Mouse (Mus musculus): Measurements from ENCODE around the gene Hmgn3. TPM values are rescaled to one million over a fixed set of nuclear protein-coding genes. Genes with fewer than 3 reads are reported as not detected.
"Not testable (repeated sequence)": the region's sequence is repeated elsewhere in the genome, so short reads cannot be mapped to it uniquely, and the experiment has no call there.

Gene Hmgn3
- 130 and 133 TPM in 2 replicates for polyA plus RNA-seq (2015; fragmentation: Nextera tagmentation; extraction: Ambion mirVana)

- Histone ChIP-seq H3K4me3 (peak within 1 kb of the TSS; percentile 78), H3K4me1 (peaks cover 12% of the 10 kb centered on the region), H3K27ac (peak within 1 kb of the TSS; percentile 79), H3K4me2 (peak within 1 kb of the TSS; percentile 99), H3K36me3 (replicated peaks) (no peaks in the 10 kb centered on the region), H3K27me3 (replicated peaks) (no peaks in the 10 kb centered on the region), H3K9me3 (no peaks in the 10 kb centered on the region), H3K9ac (peak within 1 kb of the TSS; percentile 67)
- peak; percentile 98 for ATAC-seq (replicated peaks)
- 7% methylated on average over 28 of the region's 28 CpGs for WGBS
Observed at GRCm38 (mm10) chr9:83146446-83147188, at the start of gene Hmgn3. TSS of gene Hmgn3 (minus strand) at chr9:83146685.

GRCm38 (mm10) chr9:83195765-83196164 is 49.3 kb upstream of the Hmgn3 start:
- H3K9me3 ChIP-seq: no peaks in the 10 kb centered on the region
- no peak for ATAC-seq (replicated peaks)
- 85% methylated on average over 10 of the region's 10 CpGs for WGBS
- H3K36me3 ChIP-seq (replicated peaks): no peaks in the 10 kb centered on the region
- H3K27me3 ChIP-seq (replicated peaks): no peaks in the 10 kb centered on the region
- no peaks in the 10 kb centered on the region for H3K4me1 ChIP-seq
- H3K9ac ChIP-seq: no peak overlapping the region
- no peak overlapping the region for H3K4me2 ChIP-seq
- no peak overlapping the region for H3K27ac ChIP-seq
- H3K4me3 ChIP-seq: no peak overlapping the region

GRCm38 (mm10) chr9:83195007-83195406 is 48.5 kb upstream of the Hmgn3 start:
- 61% methylated on average over 6 of the region's 6 CpGs for WGBS
- no peaks in the 10 kb centered on the region for H3K27me3 ChIP-seq (replicated peaks)
- no peak overlapping the region for H3K9ac ChIP-seq
- no peaks in the 10 kb centered on the region for H3K36me3 ChIP-seq (replicated peaks)
- no peaks in the 10 kb centered on the region for H3K4me1 ChIP-seq
- no peak overlapping the region for H3K27ac ChIP-seq
- no peak for ATAC-seq (replicated peaks)
- H3K9me3 ChIP-seq: no peaks in the 10 kb centered on the region
- no peak overlapping the region for H3K4me3 ChIP-seq
- no peak overlapping the region for H3K4me2 ChIP-seq

- Histone ChIP-seq H3K27me3 (replicated peaks) (no peaks in the 10 kb centered on the region), H3K4me2 (no peak overlapping the region), H3K9ac (no peak overlapping the region), H3K4me1 (no peaks in the 10 kb centered on the region), H3K4me3 (no peak overlapping the region), H3K36me3 (replicated peaks) (no peaks in the 10 kb centered on the region), H3K9me3 (no peaks in the 10 kb centered on the region), H3K27ac (no peak overlapping the region)
- WGBS: 83% methylated on average over 2 of the region's 2 CpGs
- ATAC-seq (replicated peaks): no peak
Observed at GRCm38 (mm10) chr9:83187752-83188151, 41.3 kb upstream of the Hmgn3 start.

- peak overlapping the region; percentile 79 for H3K27ac ChIP-seq
- H3K9ac ChIP-seq: peak overlapping the region; percentile 67
- peak; percentile 89 for ATAC-seq (replicated peaks)
- H3K4me2 ChIP-seq: peak overlapping the region; percentile 99
- no peaks in the 10 kb centered on the region for H3K36me3 ChIP-seq (replicated peaks)
- H3K9me3 ChIP-seq: no peaks in the 10 kb centered on the region
- H3K27me3 ChIP-seq (replicated peaks): no peaks in the 10 kb centered on the region
- peak overlapping the region; percentile 78 for H3K4me3 ChIP-seq
- 4% methylated on average over 53 of the region's 53 CpGs for WGBS
- peaks cover 12% of the 10 kb centered on the region for H3K4me1 ChIP-seq
Observed at GRCm38 (mm10) chr9:83145591-83146445, 667 bp downstream of the Hmgn3 start.

GRCm38 (mm10) chr9:83129831-83130230 is 16.7 kb downstream of the Hmgn3 start:
- WGBS: 95% methylated on average over 4 of the region's 4 CpGs
- no peak for ATAC-seq (replicated peaks)
- H3K9ac ChIP-seq: no peak overlapping the region
- no peak overlapping the region for H3K27ac ChIP-seq
- no peak overlapping the region for H3K4me2 ChIP-seq
- H3K4me1 ChIP-seq: no peaks in the 10 kb centered on the region
- H3K4me3 ChIP-seq: no peak overlapping the region
- no peaks in the 10 kb centered on the region for H3K36me3 ChIP-seq (replicated peaks)
- H3K27me3 ChIP-seq (replicated peaks): no peaks in the 10 kb centered on the region
- H3K9me3 ChIP-seq: no peaks in the 10 kb centered on the region

- H3K27ac ChIP-seq: no peak overlapping the region
- no peak overlapping the region for H3K9ac ChIP-seq
- H3K27me3 ChIP-seq (replicated peaks): no peaks in the 10 kb centered on the region
- H3K4me1 ChIP-seq: no peaks in the 10 kb centered on the region
- no peak overlapping the region for H3K4me3 ChIP-seq
- no peak for ATAC-seq (replicated peaks)
- no peaks in the 10 kb centered on the region for H3K36me3 ChIP-seq (replicated peaks)
- WGBS: 74% methylated on average over 7 of the region's 7 CpGs
- no peak overlapping the region for H3K4me2 ChIP-seq
- H3K9me3 ChIP-seq: no peaks in the 10 kb centered on the region
Observed at GRCm38 (mm10) chr9:83127840-83128239, 18.6 kb downstream of the Hmgn3 start.

- ATAC-seq (replicated peaks); H3K9me3 ChIP-seq; H3K36me3 ChIP-seq (replicated peaks); H3K4me1 ChIP-seq; H3K4me3 ChIP-seq; H3K9ac ChIP-seq; H3K27ac ChIP-seq; H3K4me2 ChIP-seq; H3K27me3 ChIP-seq (replicated peaks): not testable (repeated sequence)
- 90% methylated on average over 6 of the region's 6 CpGs for WGBS
Observed at GRCm38 (mm10) chr9:83126482-83126881, 20.0 kb downstream of the Hmgn3 start.

GRCm38 (mm10) chr9:83119211-83119610 is 27.3 kb downstream of the Hmgn3 start:
- Histone ChIP-seq H3K9ac (no peak overlapping the region), H3K9me3 (no peaks in the 10 kb centered on the region), H3K27me3 (replicated peaks) (no peaks in the 10 kb centered on the region), H3K27ac (no peak overlapping the region), H3K4me1 (no peaks in the 10 kb centered on the region), H3K4me3 (no peak overlapping the region), H3K36me3 (replicated peaks) (no peaks in the 10 kb centered on the region), H3K4me2 (no peak overlapping the region)
- ATAC-seq (replicated peaks): no peak
- 87% methylated on average over 2 of the region's 2 CpGs for WGBS

- no peaks in the 10 kb centered on the region for H3K9me3 ChIP-seq
- H3K36me3 ChIP-seq (replicated peaks): no peaks in the 10 kb centered on the region
- 82% methylated on average over 7 of the region's 7 CpGs for WGBS
- H3K4me2 ChIP-seq: no peak overlapping the region
- H3K4me3 ChIP-seq: no peak overlapping the region
- no peak overlapping the region for H3K9ac ChIP-seq
- no peaks in the 10 kb centered on the region for H3K27me3 ChIP-seq (replicated peaks)
- H3K4me1 ChIP-seq: no peaks in the 10 kb centered on the region
- no peak overlapping the region for H3K27ac ChIP-seq
- ATAC-seq (replicated peaks): no peak
Observed at GRCm38 (mm10) chr9:83117486-83117885, 29.0 kb downstream of the Hmgn3 start.

- Histone ChIP-seq H3K9me3 (no peaks in the 10 kb centered on the region), H3K4me2 (no peak overlapping the region), H3K27me3 (replicated peaks) (no peaks in the 10 kb centered on the region), H3K4me1 (no peaks in the 10 kb centered on the region), H3K27ac (no peak overlapping the region), H3K9ac (no peak overlapping the region), H3K4me3 (no peak overlapping the region), H3K36me3 (replicated peaks) (no peaks in the 10 kb centered on the region)
- 97% methylated on average over 15 of the region's 15 CpGs for WGBS
- no peak for ATAC-seq (replicated peaks)
Observed at GRCm38 (mm10) chr9:83116774-83117474, 29.6 kb downstream of the Hmgn3 start.

GRCm38 (mm10) chr9:83115676-83116075 is 30.8 kb downstream of the Hmgn3 start:
- Histone ChIP-seq H3K27ac (no peak overlapping the region), H3K4me3 (no peak overlapping the region), H3K36me3 (replicated peaks) (no peaks in the 10 kb centered on the region), H3K4me1 (no peaks in the 10 kb centered on the region), H3K27me3 (replicated peaks) (no peaks in the 10 kb centered on the region), H3K9ac (no peak overlapping the region), H3K4me2 (no peak overlapping the region), H3K9me3 (no peaks in the 10 kb centered on the region)
- ATAC-seq (replicated peaks): no peak
- 97% methylated on average over 2 of the region's 2 CpGs for WGBS
